Mouse (Mus musculus): ENCODE measurements at regions not wholly inside any gene's neighbourhood (a gene's known extent, or its start where the extent isn't known, plus 50 kb on each side); places are given as distances from the start of the nearest gene placed in this dataset.

DNA sequence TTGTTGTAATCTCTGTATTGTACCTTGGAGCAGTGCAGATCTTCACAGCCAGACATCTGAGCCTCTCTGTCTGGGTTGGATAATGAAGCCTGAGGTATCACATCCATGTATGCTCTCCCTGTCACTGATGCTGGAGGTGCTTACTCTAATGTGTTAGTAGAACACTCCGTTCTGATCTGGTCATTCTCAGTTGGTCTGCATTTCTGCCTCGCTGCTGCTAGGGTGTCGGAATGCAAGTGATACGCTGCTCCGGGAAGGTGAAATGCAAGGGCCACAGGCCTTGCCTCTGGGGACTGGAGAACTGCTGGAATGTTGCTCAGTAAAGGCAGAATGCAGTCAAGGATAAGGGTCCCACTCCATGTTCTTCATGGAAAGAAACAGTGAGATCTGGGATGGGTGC is 67.1 kb upstream of the Gm6993 start:
- no peak for DNase-seq

DNA sequence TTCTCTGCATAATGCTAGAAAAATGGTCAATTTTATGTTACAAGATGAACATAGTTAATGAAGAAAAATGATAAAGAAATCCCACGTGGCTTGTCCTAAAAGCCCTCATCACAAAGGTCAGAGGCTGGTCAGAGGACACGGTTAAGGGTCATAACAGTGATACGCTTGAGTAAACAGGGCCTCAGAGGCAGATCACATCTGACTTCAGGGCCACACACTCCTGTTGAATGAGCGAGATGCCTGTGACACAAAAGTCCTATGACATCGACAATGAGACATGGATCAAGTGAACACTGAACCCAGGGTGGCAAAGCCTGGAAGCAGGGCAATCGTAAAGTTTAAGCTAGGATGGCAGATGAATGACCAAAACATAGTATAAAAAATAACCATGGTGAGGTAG is 61.0 kb upstream of the Gm6993 start:
- no peak for DNase-seq

DNA sequence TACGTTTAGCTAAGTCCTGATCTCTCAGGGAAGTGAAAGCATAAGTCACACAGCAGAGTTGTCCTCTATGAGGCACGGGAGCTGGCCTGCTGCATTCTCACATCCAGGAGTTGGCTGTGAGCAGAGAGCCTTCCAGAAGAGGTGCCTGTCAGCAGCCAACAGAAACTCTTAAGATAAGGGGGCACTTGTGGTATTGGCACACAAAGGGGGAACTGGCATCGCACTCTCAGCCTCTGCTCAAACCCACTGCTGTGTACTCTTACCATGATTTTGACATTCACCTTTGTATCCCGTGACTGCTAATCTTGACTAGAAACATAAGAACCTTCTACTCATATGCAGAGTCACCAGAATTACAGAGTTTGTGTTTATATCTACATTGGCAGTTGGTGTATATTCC is 56.9 kb upstream of the Gm6993 start:
- DNase-seq, result no peak

DNA sequence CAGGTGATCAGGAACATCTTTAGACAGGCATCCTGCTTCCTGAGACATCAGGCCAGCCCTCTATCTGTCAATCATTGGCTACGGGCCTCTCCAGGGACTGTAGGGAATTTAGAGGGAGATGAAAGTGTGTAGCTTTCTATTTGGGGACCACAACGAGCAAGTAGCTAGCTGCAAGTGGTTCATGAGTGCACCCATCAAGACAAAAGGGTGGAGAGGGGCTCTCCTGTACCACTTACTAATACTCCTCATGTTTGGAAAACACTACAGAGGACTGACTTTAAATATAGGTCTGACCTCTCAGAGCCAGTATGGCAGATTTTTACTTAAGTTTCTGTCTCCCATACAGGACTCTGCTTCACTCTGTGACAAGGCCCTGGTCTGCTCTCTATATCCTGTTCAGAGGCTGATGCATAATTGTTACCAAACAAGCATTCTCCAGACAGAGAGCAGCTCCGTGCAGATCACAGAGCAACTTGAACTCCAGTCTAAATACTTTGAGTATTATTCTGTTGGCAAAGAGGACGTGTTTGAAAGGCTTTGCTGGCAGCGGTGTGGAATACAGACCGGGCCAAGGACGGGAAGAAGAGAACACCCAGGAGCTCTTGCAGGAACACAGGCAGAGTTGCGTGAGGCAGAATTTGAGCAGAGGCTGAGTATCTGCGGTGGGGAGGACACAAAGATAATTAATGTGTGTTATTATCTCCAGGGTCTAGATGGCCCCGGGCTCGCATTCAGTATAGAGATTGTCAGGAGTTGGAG is 56.2 kb upstream of the Gm6993 start:
- peak; percentile 78 for DNase-seq

DNA sequence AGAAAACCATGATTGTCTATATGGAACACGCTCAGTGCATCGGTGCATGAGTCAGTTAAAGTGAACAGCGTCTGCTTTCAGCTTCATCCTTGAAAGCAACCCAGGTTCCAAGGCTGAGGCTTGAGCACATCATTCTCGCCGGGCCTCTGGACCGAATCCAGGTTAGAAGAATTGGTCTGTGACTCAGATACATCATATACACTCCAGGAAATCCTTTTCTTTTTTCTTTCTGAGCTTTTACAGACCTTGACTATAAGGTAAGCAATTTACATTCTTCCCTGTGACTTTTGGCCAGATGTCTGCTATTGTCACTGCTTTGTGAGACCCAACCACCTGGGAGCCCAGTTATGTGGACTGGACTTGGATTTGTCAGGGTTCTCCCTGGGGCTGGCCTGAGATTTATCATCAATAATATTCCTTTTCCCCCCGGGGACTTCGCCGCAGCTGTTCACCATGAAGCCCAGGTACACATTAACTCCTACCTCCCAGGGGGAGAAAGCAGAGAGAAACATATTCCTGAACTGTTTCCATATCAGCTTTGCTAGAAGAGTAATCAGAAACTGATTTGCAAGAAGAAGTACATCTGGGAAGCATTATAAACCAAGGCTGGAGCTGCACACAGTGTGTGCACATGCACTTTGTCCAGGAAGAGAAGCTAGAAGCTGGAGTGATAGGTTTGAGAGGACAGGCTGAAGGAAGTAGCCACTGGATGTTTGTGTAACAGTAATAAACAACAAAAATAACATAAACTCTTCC is 55.2 kb upstream of the Gm6993 start:
- DNase-seq, result peak; percentile 82

DNA sequence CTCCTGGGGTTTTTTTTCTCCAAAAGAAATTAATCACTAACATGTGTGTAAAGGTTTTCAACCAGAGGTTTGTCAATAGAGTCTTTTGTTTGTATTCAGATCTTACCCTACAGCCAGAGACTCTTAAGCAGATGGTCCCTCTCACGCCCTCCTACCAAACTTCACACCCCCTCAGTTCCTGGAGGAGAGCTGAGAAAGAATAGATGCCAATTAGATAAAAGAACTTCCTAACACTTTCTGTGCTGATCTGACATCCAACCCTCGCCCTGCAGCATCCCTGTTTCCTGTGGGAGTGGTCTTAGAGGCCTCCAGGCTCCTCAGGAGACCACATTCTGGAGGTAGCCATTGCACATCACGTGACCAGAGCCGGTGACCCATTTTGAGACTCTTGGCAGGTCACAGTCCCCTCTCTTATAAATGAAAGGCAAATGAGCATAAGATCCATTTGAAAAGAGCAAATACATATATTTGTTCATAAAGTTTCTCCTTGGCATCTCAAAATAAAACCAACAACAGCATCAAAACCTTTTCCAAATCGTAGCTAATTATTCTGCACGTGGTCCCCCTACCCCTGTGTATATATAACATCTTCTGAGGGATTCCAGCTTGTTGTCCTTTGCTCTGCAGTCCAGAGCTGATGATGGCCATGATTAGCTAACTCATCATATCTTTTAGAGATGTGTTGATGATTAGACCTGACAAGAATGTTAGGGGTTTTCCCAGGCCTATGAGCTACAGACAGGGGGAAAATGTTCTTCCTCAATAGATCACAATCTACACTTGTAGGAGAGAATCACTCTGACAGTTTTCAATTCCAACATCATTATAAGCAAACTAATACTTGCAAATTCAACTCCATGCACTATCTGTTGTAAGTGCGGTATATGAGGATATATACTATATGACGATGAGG is 54.4 kb upstream of the Gm6993 start:
- DNase-seq, result no peak

DNA sequence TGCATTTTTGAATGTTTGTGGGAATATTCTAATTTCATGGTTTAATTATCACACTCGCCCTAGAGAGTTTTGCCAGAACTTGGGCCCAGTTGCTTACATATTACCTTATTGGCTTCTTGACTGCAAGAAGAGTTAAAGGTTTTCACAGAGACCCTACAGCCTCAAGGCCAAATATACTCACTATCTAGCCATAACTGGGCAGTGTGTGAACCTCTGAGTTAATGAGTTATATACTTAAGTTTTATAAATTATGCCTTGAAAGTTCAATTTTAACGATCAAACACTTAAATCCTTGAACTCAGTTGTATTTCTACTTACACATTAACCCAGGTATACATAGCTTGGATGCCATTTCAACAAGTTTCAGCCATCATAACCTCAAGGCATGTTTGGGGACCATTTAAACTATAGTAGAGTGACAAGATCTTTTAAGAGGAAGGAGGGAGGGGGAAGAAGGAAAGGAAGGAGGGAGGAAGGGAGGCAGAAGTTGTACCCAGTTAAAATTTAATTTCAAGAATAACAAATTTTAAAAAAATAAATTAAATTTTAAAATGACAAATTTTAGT is 52.5 kb upstream of the Gm6993 start:
- no peak for DNase-seq

DNA sequence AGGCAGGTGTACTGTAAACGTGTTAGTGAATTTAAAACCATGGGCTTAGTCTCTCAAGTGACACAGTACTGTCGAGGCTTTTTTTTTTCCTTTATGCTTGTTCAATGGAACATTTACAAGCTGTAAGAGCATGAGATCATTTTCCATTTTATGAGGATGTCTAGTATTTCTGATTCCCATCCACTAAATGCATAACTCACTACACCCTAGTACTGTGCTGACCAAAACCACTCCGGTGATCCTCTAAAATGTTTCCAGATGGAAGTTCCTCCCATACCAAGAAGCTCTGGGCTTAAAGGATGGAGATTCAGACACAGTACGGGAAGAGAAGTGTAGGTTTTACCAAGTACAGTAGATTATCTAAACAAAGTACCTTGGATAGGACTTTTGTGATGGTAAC is 50.3 kb upstream of the Gm6993 start:
- no peak for DNase-seq
